ENCODE assay signal across 10 mouse cellular contexts in genomic region chr4:129457311-129457710, GRCm38 (mm10). TPM values are rescaled to one million over a fixed set of nuclear protein-coding genes. Genes with fewer than 3 reads are reported as not detected.
"Had no signal": no experiment of that assay in that cellular context is flagged by ENCODE, and none has a peak within 500 bp of the region (broad histone marks: within the 10 kb centered on the region; RNA-seq: fewer than 3 reads in every experiment).

No protein-coding gene starts in this region.

RNA-seq across cellular contexts. Expression of gene Zbtb8b, which starts 16.7 kb away (rescaled TPM):
- total RNA-seq: neutrophil, adult 5-6 weeks had no signal
- polyA plus RNA-seq: small intestine, adult 2 months; spleen, adult 2 months had no signal

RNA-seq across cellular contexts. Expression of gene Tssk3, which starts 33.5 kb away (rescaled TPM):
- total RNA-seq: neutrophil, adult 5-6 weeks had no signal
- polyA plus RNA-seq: neural tube, embryonic 13.5 days; small intestine, adult 2 months; spleen, adult 2 months; stomach, embryonic 14.5 days; stomach, embryonic 15.5 days; stomach, embryonic 16.5 days; thymus, adult 2 months; thymus, postnatal 0 days; urinary bladder, adult 2 months had no signal

RNA-seq across cellular contexts. Expression of gene Fam229a, which starts 33.7 kb away (rescaled TPM):
- total RNA-seq: neutrophil, adult 5-6 weeks had no signal
- polyA plus RNA-seq: neural tube, embryonic 13.5 days; small intestine, adult 2 months; stomach, embryonic 14.5 days; stomach, embryonic 16.5 days had no signal
